Mouse (Mus musculus) hindbrain, postnatal 0 days (tissue): ENCODE results near the gene Dysf. TPM values are rescaled to one million over a fixed set of nuclear protein-coding genes. Genes with fewer than 3 reads are reported as not detected.

ENCODE experiments used
- ATAC-seq: fragments of 200-750 bp; cut with Nextera tagmentation; 2 replicates; pipeline ENCODE4 v1.8.0; 2017; ENCODE audit warnings: mild to moderate bottlenecking, moderate TSS enrichment, moderate library complexity
- DNase-seq: peaks from one replicate; pipeline ENCODE4 v3.0.0-alpha.2; 2015; ENCODE audit warnings: low spot score
- H3K27ac ChIP-seq: fragments of 300-500 bp; sonication (generic); 2 replicates; pipeline ENCODE4 v1.5.1; 2014; ENCODE audit warnings: mild to moderate bottlenecking
- H3K27me3 ChIP-seq: fragments of 300-500 bp; sonication (generic); 2 replicates; pipeline ENCODE4 v1.6.1; 2014; ENCODE audit warnings: low read length, mixed read lengths; ENCODE audit not compliant: insufficient read depth
- H3K36me3 ChIP-seq: fragments of 300-500 bp; sonication (generic); 2 replicates; pipeline ENCODE4 v1.6.1; 2014; ENCODE audit warnings: low read length, mixed read lengths; ENCODE audit not compliant: insufficient read depth
- H3K4me1 ChIP-seq: fragments of 300-500 bp; sonication (generic); 2 replicates; pipeline ENCODE4 v1.6.1; 2014; ENCODE audit warnings: antibody characterized with exemption, low read length, mixed read lengths; ENCODE audit not compliant: insufficient read depth
- H3K4me2 ChIP-seq: fragments of 300-500 bp; sonication (generic); 2 replicates; pipeline ENCODE4 v1.6.1; 2014; ENCODE audit warnings: low read depth, mild to moderate bottlenecking, low read length, moderate library complexity, mixed read lengths
- H3K4me3 ChIP-seq: fragments of 300-500 bp; sonication (generic); 2 replicates; pipeline ENCODE4 v1.5.1; 2014; ENCODE audit warnings: low read length
- H3K9ac ChIP-seq: fragments of 300-500 bp; sonication (generic); replicated peaks from 2 replicates; pipeline ENCODE4 v1.6.1; 2014; ENCODE audit warnings: mild to moderate bottlenecking, low read length, moderate library complexity, mixed read lengths
- H3K9me3 ChIP-seq: fragments of 300-500 bp; sonication (generic); 2 replicates; pipeline ENCODE4 v1.6.1; 2016; ENCODE audit warnings: low read length, mixed read lengths
- CTCF ChIP-seq: IDR thresholded peaks from 2 replicates; pipeline ENCODE4 v1.5.1; 2016; ENCODE audit warnings: antibody characterized with exemption, control low read depth, low read depth
- WGBS: fragments of 180-500 bp; shearing (Covaris S2); extraction: QIAGEN DNeasy Blood & Tissue Kit; methylation state at CpG from one replicate; pipeline ENCODE4 v1.1.7; 2014; 5-methylcytosine and 5-hydroxymethylcytosine counted together
- polyA plus RNA-seq: library from polyadenylated mRNA; unstranded; fragments of >200 nt; fragmentation: Nextera tagmentation; extraction: Ambion mirVana; gene quantifications from 2 replicates; pipeline ENCODE4 v1.2.1, GENCODE M21; 2015
- total RNA-seq: library from RNA; depleted of rRNA; stranded (reverse); fragments of >200 nt; gene quantifications from 2 replicates; pipeline ENCODE4 v1.2.3, GENCODE M21; 2014

The Dysf gene
- total and polyA plus RNA-seq, 2 experiments from 2014 or later = 1.6 to 2.4 TPM

DNA sequence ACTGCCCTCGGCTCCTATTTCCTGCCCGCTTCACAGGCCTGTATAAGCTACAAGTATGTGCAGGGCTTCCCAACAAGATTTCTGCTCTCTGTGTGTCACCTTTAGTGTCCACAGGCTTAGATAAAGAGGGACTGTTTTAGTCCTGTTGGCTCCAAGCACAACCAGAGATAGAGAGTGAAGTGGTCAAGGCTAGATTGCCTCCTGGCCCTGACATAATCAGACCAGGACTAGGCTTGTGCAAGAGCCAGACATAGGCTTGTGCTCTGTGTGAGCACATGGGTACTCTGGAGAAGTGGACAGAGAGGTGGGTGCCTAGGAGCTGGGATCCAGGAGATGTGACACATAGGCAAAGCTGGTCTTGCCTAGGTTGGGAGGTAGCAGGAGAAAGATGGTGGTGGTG, 146.1 kb downstream of the Dysf start:
- TF ChIP-seq CTCF = no peak
- Histone ChIP-seq H3K9ac (no peak overlapping the region), H3K4me3 (no peak overlapping the region), H3K4me2 (no peak overlapping the region), H3K4me1 (no peaks in the 10 kb centered on the region), H3K27ac (no peak overlapping the region), H3K36me3 (no peaks in the 10 kb centered on the region), H3K9me3 (no peaks in the 10 kb centered on the region), H3K27me3 (no peaks in the 10 kb centered on the region)
- WGBS = 94% methylated on average over 2 of the region's 2 CpGs
- no peak for ATAC-seq
- DNase-seq = no peak

DNA sequence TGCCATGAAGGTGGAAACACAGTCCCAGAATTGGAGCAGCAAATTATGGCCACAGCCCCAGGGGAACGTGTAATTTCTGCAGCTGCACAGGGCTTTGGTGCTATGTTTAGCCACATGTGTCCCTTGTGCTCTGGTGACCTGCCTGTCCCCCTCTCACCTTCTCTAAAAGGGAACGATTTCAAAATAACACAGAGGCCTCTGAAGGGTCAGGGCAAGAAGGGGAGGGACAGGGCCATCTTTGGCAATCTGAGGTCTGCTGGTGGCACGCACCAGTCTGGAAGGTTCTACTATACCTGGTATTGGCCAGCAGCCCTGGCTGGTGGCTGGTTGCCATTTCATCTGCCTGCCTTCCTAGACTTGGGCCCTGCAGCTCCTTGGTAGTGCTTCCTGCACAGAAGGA, 147.4 kb downstream of the Dysf start:
- Histone ChIP-seq H3K4me3 (no peak overlapping the region), H3K9me3 (no peaks in the 10 kb centered on the region), H3K27me3 (no peaks in the 10 kb centered on the region), H3K4me1 (no peaks in the 10 kb centered on the region), H3K27ac (no peak overlapping the region), H3K9ac (no peak overlapping the region), H3K36me3 (no peaks in the 10 kb centered on the region), H3K4me2 (no peak overlapping the region)
- DNase-seq (no peak), ATAC-seq (no peak)
- 76% methylated on average over 3 of the region's 3 CpGs for WGBS
- no peak for TF ChIP-seq CTCF

DNA sequence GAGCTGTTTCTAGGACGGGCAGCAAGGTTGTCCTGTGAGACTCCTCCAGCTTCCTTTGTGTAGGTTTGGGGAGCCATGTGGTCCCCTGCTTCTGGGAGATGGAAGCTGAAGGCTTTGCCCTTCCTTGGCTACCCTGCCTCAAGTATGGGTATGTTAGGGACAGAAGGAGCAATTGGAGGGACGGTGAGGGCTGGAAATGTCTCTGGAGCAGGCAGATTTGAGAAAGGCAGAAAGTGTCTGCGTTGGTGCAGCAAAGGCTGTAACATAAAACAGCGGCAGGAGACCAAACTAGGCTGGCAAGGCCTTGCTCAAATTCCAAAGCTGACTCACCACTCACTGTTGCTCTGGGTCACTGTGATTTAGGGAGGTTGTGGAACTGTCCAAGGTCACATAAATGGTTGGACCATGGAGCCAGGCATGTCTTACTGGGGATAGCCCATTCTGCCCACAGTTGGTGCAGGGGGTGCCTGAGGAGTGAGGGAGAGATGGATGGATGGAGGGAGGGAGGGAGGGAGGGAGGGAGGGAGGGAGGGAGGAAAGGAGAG, 148.2 kb downstream of the Dysf start:
- WGBS = 73% methylated on average over 4 of the region's 4 CpGs
- Histone ChIP-seq H3K9me3 (no peaks in the 10 kb centered on the region), H3K4me2 (no peak overlapping the region), H3K4me3 (no peak overlapping the region), H3K9ac (no peak overlapping the region), H3K36me3 (no peaks in the 10 kb centered on the region), H3K27me3 (no peaks in the 10 kb centered on the region), H3K27ac (no peak overlapping the region), H3K4me1 (no peaks in the 10 kb centered on the region)
- TF ChIP-seq CTCF = no peak
- no peak for DNase-seq
- no peak for ATAC-seq

DNA sequence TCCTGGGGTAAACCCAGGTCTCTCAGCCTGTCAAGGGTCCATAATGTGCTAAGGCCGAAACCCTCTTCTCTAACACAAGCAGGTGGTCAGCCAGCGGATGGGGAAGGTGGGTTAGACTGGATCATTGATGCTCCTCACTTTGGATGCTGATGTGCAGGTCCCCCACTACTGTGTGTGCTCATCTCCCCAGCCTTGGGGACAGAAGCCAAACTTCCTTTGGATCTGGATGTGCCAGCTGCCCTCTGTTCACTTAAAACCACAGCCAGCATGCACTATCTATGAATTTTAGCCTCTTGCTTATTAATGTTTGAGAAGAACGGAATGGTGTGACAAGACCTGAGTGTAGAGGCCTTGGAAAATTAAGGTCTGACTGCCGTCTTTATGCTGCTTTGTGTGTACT, 150.7 kb downstream of the Dysf start:
- no peak for DNase-seq
- Histone ChIP-seq H3K36me3 (no peaks in the 10 kb centered on the region), H3K27me3 (no peaks in the 10 kb centered on the region), H3K9ac (no peak overlapping the region), H3K9me3 (no peaks in the 10 kb centered on the region), H3K27ac (no peak overlapping the region), H3K4me3 (no peak overlapping the region), H3K4me1 (no peaks in the 10 kb centered on the region), H3K4me2 (no peak overlapping the region)
- no peak for TF ChIP-seq CTCF
- no peak for ATAC-seq
- 93% methylated on average over 4 of the region's 4 CpGs for WGBS

DNA sequence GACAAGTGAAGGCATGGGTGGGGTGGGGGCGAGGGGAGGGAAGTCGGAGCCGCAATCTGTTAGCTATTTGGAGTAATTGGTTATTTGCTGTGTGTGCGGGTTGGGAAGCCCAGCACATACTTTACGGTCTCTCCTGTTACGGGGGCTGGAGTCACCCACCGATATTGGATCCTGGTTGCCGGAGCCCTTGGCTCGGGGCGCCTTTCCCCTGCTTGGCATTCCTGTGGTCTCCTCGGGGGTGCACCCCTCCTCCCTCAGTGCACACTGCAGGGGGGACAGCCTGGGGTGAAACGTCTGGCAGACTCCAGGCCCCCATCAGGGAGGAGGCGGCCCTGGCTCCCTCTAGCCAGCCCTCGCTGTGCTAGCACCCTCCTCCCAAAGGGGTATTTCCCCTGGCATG, 159.2 kb downstream of the Dysf start:
- no peaks in the 10 kb centered on the region for H3K4me1 ChIP-seq
- no peak overlapping the region for H3K4me2 ChIP-seq
- no peak overlapping the region for H3K27ac ChIP-seq
- no peaks in the 10 kb centered on the region for H3K27me3 ChIP-seq
- 80% methylated on average over 14 of the region's 14 CpGs for WGBS
- no peak for DNase-seq
- H3K9me3 ChIP-seq = no peaks in the 10 kb centered on the region
- ATAC-seq = no peak
- H3K4me3 ChIP-seq = no peak overlapping the region
- H3K36me3 ChIP-seq = no peaks in the 10 kb centered on the region
- TF ChIP-seq CTCF = no peak
- no peak overlapping the region for H3K9ac ChIP-seq

DNA sequence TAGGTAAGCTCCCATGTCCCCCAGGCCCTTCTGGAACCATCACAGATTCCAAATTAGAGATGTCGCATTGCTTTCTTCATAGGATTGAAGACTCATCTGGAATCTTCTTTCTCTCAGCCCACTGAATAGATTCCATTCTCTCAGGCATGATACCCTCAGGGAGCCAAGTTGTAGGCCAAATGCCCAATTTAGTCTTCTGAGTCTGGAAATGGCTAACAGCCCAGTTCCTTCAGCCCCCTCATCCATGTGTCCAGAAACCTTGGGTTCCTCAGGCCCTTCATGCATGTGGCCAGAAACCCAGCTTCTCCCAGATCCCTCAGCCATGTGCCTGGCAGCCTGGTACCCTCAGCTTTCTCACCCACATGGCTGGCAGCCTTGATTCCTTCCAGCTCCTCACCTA, 160.2 kb downstream of the Dysf start:
- H3K4me3 ChIP-seq = no peak overlapping the region
- ATAC-seq = no peak
- peak; percentile 12 for DNase-seq
- H3K36me3 ChIP-seq = no peaks in the 10 kb centered on the region
- 75% methylated on average over 1 of the region's 1 CpGs for WGBS
- H3K4me1 ChIP-seq = no peaks in the 10 kb centered on the region
- H3K4me2 ChIP-seq = no peak overlapping the region
- TF ChIP-seq CTCF = no peak
- H3K27ac ChIP-seq = no peak overlapping the region
- no peaks in the 10 kb centered on the region for H3K9me3 ChIP-seq
- no peaks in the 10 kb centered on the region for H3K27me3 ChIP-seq
- H3K9ac ChIP-seq = no peak overlapping the region

DNA sequence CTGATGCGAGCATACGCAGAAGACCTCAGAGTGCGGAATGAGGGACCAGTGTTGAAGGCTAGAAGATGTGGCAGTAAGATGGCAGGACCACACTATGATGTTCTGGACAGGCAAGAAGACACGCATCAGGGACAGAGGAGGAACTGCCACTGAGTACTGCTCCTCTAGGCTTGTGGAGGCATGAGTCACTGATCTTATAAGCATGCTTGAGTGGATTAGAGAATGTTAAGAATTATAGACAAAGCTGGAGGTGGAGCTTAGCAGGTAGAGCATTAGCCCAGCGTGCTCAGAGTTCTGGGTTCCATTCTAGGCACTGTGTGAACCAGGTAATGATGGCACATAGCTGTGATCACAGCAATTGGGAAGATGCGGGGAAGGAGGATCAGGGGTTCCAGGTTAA, 165.2 kb downstream of the Dysf start:
- Histone ChIP-seq H3K27ac (no peak overlapping the region), H3K36me3 (no peaks in the 10 kb centered on the region), H3K4me2 (no peak overlapping the region), H3K4me3 (no peak overlapping the region), H3K4me1 (no peaks in the 10 kb centered on the region), H3K9ac (no peak overlapping the region), H3K9me3 (no peaks in the 10 kb centered on the region), H3K27me3 (no peaks in the 10 kb centered on the region)
- no peak for DNase-seq
- TF ChIP-seq CTCF = no peak
- WGBS = 95% methylated on average over 6 of the region's 6 CpGs
- no peak for ATAC-seq
